Mouse (Mus musculus) inflammation-experienced regulatory T-cells, adult 16 weeks (primary cell): Measurements from ENCODE around the gene G3bp2. TPM values are rescaled to one million over a fixed set of nuclear protein-coding genes. Genes with fewer than 3 reads are reported as not detected.

Experiments used
- polyA plus RNA-seq: library from polyadenylated mRNA; unstranded; fragments of 100-300 nt; shearing (Covaris generic); gene quantifications from one replicate; pipeline ENCODE4 v1.2.1, GENCODE M21; 2017

The G3bp2 gene
- polyA plus RNA-seq = 239 TPM

GRCm38 (mm10) chr5:92083417-92084038, at the start of gene G3bp2:
TSS of gene G3bp2 (minus strand) at chr5:92083719.

GRCm38 (mm10) chr5:92043783-92044182, 39.7 kb downstream of the G3bp2 start, which contains the start of gene Cdkl2:
TSS of gene Cdkl2 (minus strand) at chr5:92043883.

Other genes with a start within 250 kb of the G3bp2 start
- gene Rchy1, start 120.7 kb downstream of the G3bp2 start, polyA plus RNA-seq = 119 TPM
- gene Odaph, start 96.2 kb downstream of the G3bp2 start, polyA plus RNA-seq = not detected
- gene Cdkl2, start 39.8 kb downstream of the G3bp2 start, polyA plus RNA-seq = 3.8 TPM
- gene Uso1, start 54.2 kb upstream of the G3bp2 start, polyA plus RNA-seq = 68.7 TPM
- not detected for gene U90926, start 131.7 kb upstream of the G3bp2 start, polyA plus RNA-seq
- 0.27 TPM for gene Ppef2, start 172.6 kb upstream of the G3bp2 start, polyA plus RNA-seq
- gene Naaa, start 194.5 kb upstream of the G3bp2 start, polyA plus RNA-seq = 15.3 TPM
- gene Sdad1, start 226.8 kb upstream of the G3bp2 start, polyA plus RNA-seq = 56.1 TPM
- gene Cxcl9, start 244.4 kb upstream of the G3bp2 start, polyA plus RNA-seq = 0.27 TPM
- 8.5 TPM for gene Art3, start 248.1 kb upstream of the G3bp2 start, polyA plus RNA-seq